ENCODE assay signal across 8 mouse cellular contexts in genomic region chr1:93825105-93825674, GRCm38 (mm10). TPM values are rescaled to one million over a fixed set of nuclear protein-coding genes. Genes with fewer than 3 reads are reported as not detected.
DNase-seq lines count a peak whose midpoint lies in the region; ATAC-seq and TF ChIP-seq lines count a peak whose summit lies in the region.

No protein-coding gene starts in this region.

- H3K4me3 ChIP-seq in heart, embryonic 12.5 days: peak overlapping the region; percentile 63
- peak overlapping the region; percentile 47 for H3K4me3 ChIP-seq in kidney, postnatal 0 days (replicated peaks; ENCODE audit: low read depth, low read length)
- peak overlapping the region; percentile 65 for H3K4me3 ChIP-seq in liver, embryonic 11.5 days (ENCODE audit: low read depth, low read length)
- H3K4me3 ChIP-seq in stomach, embryonic 14.5 days (ENCODE audit: low read depth, low read length): peak overlapping the region; percentile 46

- peaks cover 12% of the 10 kb centered on the region; the same call in 1 of the 2 replicates for H3K4me1 ChIP-seq in heart, embryonic 12.5 days (replicated peaks)
- 0 out of 2 replicates have a peak, but pooled peaks cover 6% of the 10 kb centered on the region for H3K4me1 ChIP-seq in kidney, postnatal 0 days (replicated peaks; ENCODE audit: insufficient read depth, low read length)
- H3K4me1 ChIP-seq in liver, embryonic 11.5 days (replicated peaks; ENCODE audit: control insufficient read depth, insufficient read depth, low read length): peaks cover 10% of the 10 kb centered on the region
- H3K4me1 ChIP-seq in stomach, embryonic 14.5 days (ENCODE audit: control insufficient read depth, insufficient read depth, low read length): 0 out of 2 replicates have a peak, but pooled peaks cover 3% of the 10 kb centered on the region

- TF ChIP-seq CTCF in kidney, postnatal 0 days (IDR thresholded peaks at IDR 0.05; ENCODE audit: low read depth): peak; percentile 41

- no peaks in the 10 kb centered on the region for H3K9me3 ChIP-seq in heart, embryonic 12.5 days (replicated peaks)
- no peaks in the 10 kb centered on the region for H3K9me3 ChIP-seq in kidney, postnatal 0 days (replicated peaks; ENCODE audit: low read length)
- no peaks in the 10 kb centered on the region for H3K9me3 ChIP-seq in liver, embryonic 11.5 days (ENCODE audit: control insufficient read depth, low read length)
- H3K9me3 ChIP-seq in stomach, embryonic 14.5 days (ENCODE audit: control insufficient read depth, low read depth, low read length): no peaks in the 10 kb centered on the region

- H3K36me3 ChIP-seq in heart, embryonic 12.5 days: peaks cover 16% of the 10 kb centered on the region
- H3K36me3 ChIP-seq in kidney, postnatal 0 days (ENCODE audit: insufficient read depth, low read length): 0 out of 2 replicates have a peak, but pooled peaks cover 5% of the 10 kb centered on the region
- peaks cover 11% of the 10 kb centered on the region; the same call in 1 of the 2 replicates for H3K36me3 ChIP-seq in liver, embryonic 11.5 days (ENCODE audit: control insufficient read depth, insufficient read depth, low read length)
- peaks cover 14% of the 10 kb centered on the region for H3K36me3 ChIP-seq in stomach, embryonic 14.5 days (ENCODE audit: control insufficient read depth, insufficient read depth, low read length)

- WGBS in heart, embryonic 12.5 days: under 1% methylated on average over 30 of the region's 30 CpGs
- WGBS in kidney, postnatal 0 days: 1% methylated on average over 30 of the region's 30 CpGs
- under 1% methylated on average over 30 of the region's 30 CpGs for WGBS in liver, embryonic 11.5 days
- WGBS in stomach, embryonic 14.5 days: under 1% methylated on average over 30 of the region's 30 CpGs

- peak overlapping the region; percentile 97 for H3K27ac ChIP-seq in heart, embryonic 12.5 days (ENCODE audit: poor library complexity, severe bottlenecking)
- peak overlapping the region; percentile 96 for H3K27ac ChIP-seq in kidney, postnatal 0 days
- peak overlapping the region; percentile 96 for H3K27ac ChIP-seq in liver, embryonic 11.5 days (ENCODE audit: low read depth, low read length)
- H3K27ac ChIP-seq in stomach, embryonic 14.5 days (ENCODE audit: low read length): peak overlapping the region; percentile 90

- H3K4me2 ChIP-seq in heart, embryonic 12.5 days: peak overlapping the region; percentile 74
- H3K4me2 ChIP-seq in kidney, postnatal 0 days (ENCODE audit: low read length): peak overlapping the region; percentile 69
- peak overlapping the region; percentile 78 for H3K4me2 ChIP-seq in liver, embryonic 11.5 days
- H3K4me2 ChIP-seq in stomach, embryonic 14.5 days (replicated peaks; ENCODE audit: low read depth, low read length): peak overlapping the region; percentile 76

- ATAC-seq in erythroid progenitor cell, adult 5-6 weeks (replicated peaks; ENCODE audit: low FRiP score, poor library complexity, severe bottlenecking): peak; percentile 93
- peak; percentile 98 for ATAC-seq in heart, embryonic 12.5 days (ENCODE audit: insufficient number of reproducible peaks, low FRiP score)
- peak; percentile 97 for ATAC-seq in kidney, postnatal 0 days (replicated peaks; ENCODE audit: low FRiP score, low read depth)
- ATAC-seq in liver, embryonic 11.5 days (replicated peaks; ENCODE audit: low FRiP score): peak; percentile 98
- ATAC-seq in stomach, embryonic 14.5 days (ENCODE audit: insufficient number of reproducible peaks, insufficient read depth, low FRiP score, low read depth): peak; percentile 97

- peak overlapping the region; percentile 72 for H3K9ac ChIP-seq in heart, embryonic 12.5 days
- H3K9ac ChIP-seq in kidney, postnatal 0 days (ENCODE audit: low read depth, low read length): peak overlapping the region; percentile 59
- peak overlapping the region; percentile 61 for H3K9ac ChIP-seq in liver, embryonic 11.5 days (ENCODE audit: low read depth, low read length)
- peak overlapping the region; percentile 46 for H3K9ac ChIP-seq in stomach, embryonic 14.5 days (replicated peaks; ENCODE audit: low read depth, low read length)

- peak; percentile 99 for DNase-seq in CD4-positive helper T cell, adult 2 months (ENCODE audit: low read depth, low spot score)
- peak; percentile 95 for DNase-seq in brain, embryonic 18.5 days (ENCODE audit: low read depth, low spot score)
- peak; percentile 96 for DNase-seq in kidney, postnatal 0 days (ENCODE audit: low spot score)
- peak; percentile 91 for DNase-seq in liver, embryonic 11.5 days (ENCODE audit: low spot score)
- DNase-seq in naive thymus-derived CD4-positive, alpha-beta T cell, adult 2 months (ENCODE audit: low read depth): peak; percentile 100

- no peaks in the 10 kb centered on the region for H3K27me3 ChIP-seq in heart, embryonic 12.5 days (replicated peaks)
- no peaks in the 10 kb centered on the region for H3K27me3 ChIP-seq in kidney, postnatal 0 days (ENCODE audit: insufficient read depth, low read length)
- H3K27me3 ChIP-seq in liver, embryonic 11.5 days (replicated peaks; ENCODE audit: control insufficient read depth, insufficient read depth, low read length): no peaks in the 10 kb centered on the region
- no peaks in the 10 kb centered on the region for H3K27me3 ChIP-seq in stomach, embryonic 14.5 days (ENCODE audit: control insufficient read depth, insufficient read depth, low read length)

RNA-seq across cellular contexts. Expression of gene D2hgdh, which starts 0.5 kb away (rescaled TPM):
- 4.0 and 18.4 TPM in 2 replicates for total RNA-seq in erythroid progenitor cell, adult 5-6 weeks (2015; ENCODE audit: low replicate concordance)
- total RNA-seq in erythroid progenitor cell, adult 5-6 weeks (2017; ENCODE audit: low replicate concordance): 5.6 and 10.1 TPM in 2 replicates
- polyA plus RNA-seq in heart, embryonic 12.5 days (2016; fragmentation: Nextera tagmentation; extraction: Ambion mirVana): 15.5 and 16.4 TPM in 2 replicates
- polyA plus RNA-seq in kidney, postnatal 0 days (2015; fragmentation: Nextera tagmentation; extraction: Ambion mirVana): 12.7 and 13.3 TPM in 2 replicates
- 10.1 and 12.3 TPM in 2 replicates for polyA plus RNA-seq in liver, embryonic 11.5 days (2014; fragmentation: Nextera tagmentation; extraction: Ambion mirVana)
- 13.6 and 16.0 TPM in 2 replicates for polyA plus RNA-seq in stomach, embryonic 14.5 days (2014; fragmentation: Nextera tagmentation; extraction: Ambion mirVana)

RNA-seq across cellular contexts. Expression of gene Ing5, which starts 21.4 kb away (rescaled TPM):
- 10.5 and 18.4 TPM in 2 replicates for total RNA-seq in erythroid progenitor cell, adult 5-6 weeks (2015; ENCODE audit: low replicate concordance)
- total RNA-seq in erythroid progenitor cell, adult 5-6 weeks (2017; ENCODE audit: low replicate concordance): 23.2 and 41.9 TPM in 2 replicates
- 16.6 and 16.9 TPM in 2 replicates for polyA plus RNA-seq in heart, embryonic 12.5 days (2016; fragmentation: Nextera tagmentation; extraction: Ambion mirVana)
- polyA plus RNA-seq in kidney, postnatal 0 days (2015; fragmentation: Nextera tagmentation; extraction: Ambion mirVana): 9.6 and 11.4 TPM in 2 replicates
- 23.1 and 24.2 TPM in 2 replicates for polyA plus RNA-seq in liver, embryonic 11.5 days (2014; fragmentation: Nextera tagmentation; extraction: Ambion mirVana)
- polyA plus RNA-seq in stomach, embryonic 14.5 days (2014; fragmentation: Nextera tagmentation; extraction: Ambion mirVana): 19.4 and 21.7 TPM in 2 replicates

RNA-seq across cellular contexts. Expression of gene Dtymk, which starts 23.5 kb away (rescaled TPM):
- 135 and 183 TPM in 2 replicates for total RNA-seq in erythroid progenitor cell, adult 5-6 weeks (2015; ENCODE audit: low replicate concordance)
- 123 and 140 TPM in 2 replicates for total RNA-seq in erythroid progenitor cell, adult 5-6 weeks (2017; ENCODE audit: low replicate concordance)
- polyA plus RNA-seq in heart, embryonic 12.5 days (2016; fragmentation: Nextera tagmentation; extraction: Ambion mirVana): 183 and 191 TPM in 2 replicates
- polyA plus RNA-seq in kidney, postnatal 0 days (2015; fragmentation: Nextera tagmentation; extraction: Ambion mirVana): 179 and 191 TPM in 2 replicates
- 297 and 324 TPM in 2 replicates for polyA plus RNA-seq in liver, embryonic 11.5 days (2014; fragmentation: Nextera tagmentation; extraction: Ambion mirVana)
- 271 and 280 TPM in 2 replicates for polyA plus RNA-seq in stomach, embryonic 14.5 days (2014; fragmentation: Nextera tagmentation; extraction: Ambion mirVana)

RNA-seq across cellular contexts. Expression of gene Gal3st2, which starts 35.9 kb away (rescaled TPM):
- total RNA-seq in erythroid progenitor cell, adult 5-6 weeks (2015; ENCODE audit: low replicate concordance): not detected in 2 replicates
- total RNA-seq in erythroid progenitor cell, adult 5-6 weeks (2017; ENCODE audit: low replicate concordance): not detected in 2 replicates
- 0.08 TPM in 1 of 2 replicates, not detected in the other for polyA plus RNA-seq in heart, embryonic 12.5 days (2016; fragmentation: Nextera tagmentation; extraction: Ambion mirVana)
- 0.13 and 0.19 TPM in 2 replicates for polyA plus RNA-seq in kidney, postnatal 0 days (2015; fragmentation: Nextera tagmentation; extraction: Ambion mirVana)
- not detected in 2 replicates for polyA plus RNA-seq in liver, embryonic 11.5 days (2014; fragmentation: Nextera tagmentation; extraction: Ambion mirVana)
- not detected in 2 replicates for polyA plus RNA-seq in stomach, embryonic 14.5 days (2014; fragmentation: Nextera tagmentation; extraction: Ambion mirVana)

Comparison
In these comparisons a context has a peak if more than half of its experiments do, and no peak if none do; other contexts are left out.
1. Peak in every context shown above with its lines: DNase-seq, ATAC-seq, H3K4me3 ChIP-seq and H3K27ac ChIP-seq.